In genomic region chr5:97277795-97278572, GRCm38 (mm10) we compare ENCODE assay signal across 8 mouse cellular contexts.
DNase-seq lines count a peak whose midpoint lies in the region; ATAC-seq lines count a peak whose summit lies in the region.

No protein-coding gene starts in this region.

- H3K4me2 ChIP-seq in midbrain, embryonic 11.5 days, result no peak overlapping the region
- H3K4me2 ChIP-seq in forebrain, embryonic 15.5 days (replicated peaks), result peak overlapping the region; percentile 22; the same call in 1 of the 2 replicates

- no peaks in the 10 kb centered on the region for H3K36me3 ChIP-seq in midbrain, embryonic 11.5 days (ENCODE audit: control insufficient read depth, insufficient read depth, low read length)
- no peaks in the 10 kb centered on the region for H3K36me3 ChIP-seq in midbrain, embryonic 10.5 days
- H3K36me3 ChIP-seq in forebrain, embryonic 15.5 days, result no peaks in the 10 kb centered on the region

- H3K4me3 ChIP-seq in midbrain, embryonic 11.5 days (ENCODE audit: low read depth, low read length), result no peak overlapping the region
- H3K4me3 ChIP-seq in midbrain, embryonic 10.5 days, result no peak overlapping the region
- H3K4me3 ChIP-seq in forebrain, embryonic 15.5 days, result peak overlapping the region; percentile 11

- whole genome bisulfite sequencing in midbrain, embryonic 11.5 days, result 83% methylated on average over 16 of the region's 16 CpGs
- 89% methylated on average over 16 of the region's 16 CpGs for WGBS in midbrain, embryonic 10.5 days
- 36% methylated on average over 16 of the region's 16 CpGs for WGBS in forebrain, embryonic 15.5 days

- intact Hi-C loops in gastrocnemius, postnatal 14 days (cut with DNase I; ENCODE audit: low total_unique reads), result no loop called here

- no peaks in the 10 kb centered on the region for H3K27me3 ChIP-seq in midbrain, embryonic 11.5 days (ENCODE audit: control insufficient read depth, insufficient read depth, low read length)
- no peaks in the 10 kb centered on the region for H3K27me3 ChIP-seq in midbrain, embryonic 10.5 days (ENCODE audit: low read depth, poor library complexity, severe bottlenecking)
- no peaks in the 10 kb centered on the region for H3K27me3 ChIP-seq in forebrain, embryonic 15.5 days

- H3K9me3 ChIP-seq in midbrain, embryonic 11.5 days (ENCODE audit: control insufficient read depth, low read length), result no peaks in the 10 kb centered on the region
- no peaks in the 10 kb centered on the region for H3K9me3 ChIP-seq in midbrain, embryonic 10.5 days (replicated peaks)
- H3K9me3 ChIP-seq in forebrain, embryonic 15.5 days, result no peaks in the 10 kb centered on the region; the same call in 1 of the 2 replicates

- no peak overlapping the region for H3K27ac ChIP-seq in midbrain, embryonic 11.5 days (ENCODE audit: low read depth, low read length)
- H3K27ac ChIP-seq in midbrain, embryonic 10.5 days (replicated peaks), result no peak overlapping the region
- H3K27ac ChIP-seq in forebrain, embryonic 15.5 days (replicated peaks), result no peak overlapping the region

- no peaks in the 10 kb centered on the region for H3K4me1 ChIP-seq in midbrain, embryonic 11.5 days (ENCODE audit: control insufficient read depth, insufficient read depth, low read length)
- H3K4me1 ChIP-seq in midbrain, embryonic 10.5 days, result no peaks in the 10 kb centered on the region
- H3K4me1 ChIP-seq in forebrain, embryonic 15.5 days, result peaks cover 20% of the 10 kb centered on the region

- no peak overlapping the region for H3K9ac ChIP-seq in midbrain, embryonic 11.5 days (ENCODE audit: low read length)
- H3K9ac ChIP-seq in forebrain, embryonic 15.5 days (replicated peaks), result no peak overlapping the region

- peak; percentile 73 for ATAC-seq in frontal cortex, adult (ENCODE audit: low TSS enrichment)
- ATAC-seq in midbrain, embryonic 11.5 days (ENCODE audit: low FRiP score), result no peak
- ATAC-seq in forebrain, embryonic 15.5 days (replicated peaks), result peak; percentile 57; the same call in 1 of the 2 replicates

- DNase-seq in frontal cortex, adult 2 months (ENCODE audit: extremely low spot score in 1 of 2, low spot score in 1 of 2), result no peak
- peak; percentile 75 for DNase-seq in midbrain, embryonic 11.5 days (ENCODE audit: low spot score, missing footprints)
- DNase-seq in midbrain, embryonic 10.5 days (ENCODE audit: low spot score), result no peak
- peak; percentile 46 for DNase-seq in retina, postnatal 7 days (ENCODE audit: low read depth, low spot score)
- DNase-seq in adrenal gland, postnatal 25 days, result no peak
- no peak for DNase-seq in gastrocnemius, postnatal 14 days

Comparison
In these comparisons a context has a peak if more than half of its experiments do, and no peak if none do; other contexts are left out.
1. DNase-seq: peak in midbrain, embryonic 11.5 days (single experiment) and retina, postnatal 7 days (single experiment); none in frontal cortex, adult 2 months (0 of 2), midbrain, embryonic 10.5 days (single experiment), adrenal gland, postnatal 25 days (single experiment) and gastrocnemius, postnatal 14 days (single experiment).